ENCODE assay signal across 15 mouse cellular contexts in genomic region chr11:114642184-114642583, GRCm38 (mm10). TPM values are rescaled to one million over a fixed set of nuclear protein-coding genes. Genes with fewer than 3 reads are reported as not detected.
A peak's percentile ranks its signal among the peaks of the same experiment; 100 is the strongest.
DNase-seq lines count a peak whose midpoint lies in the region; ATAC-seq and TF ChIP-seq lines count a peak whose summit lies in the region.
"Had no signal": no experiment of that assay in that cellular context is flagged by ENCODE, and none has a peak within 500 bp of the region (broad histone marks: within the 10 kb centered on the region; RNA-seq: fewer than 3 reads in every experiment).

No protein-coding gene starts in this region.

- WGBS in kidney, embryonic 16.5 days: 62% methylated on average over 12 of the region's 12 CpGs
- 51% methylated on average over 12 of the region's 12 CpGs for WGBS in embryonic facial prominence, embryonic 11.5 days
- 53% methylated on average over 12 of the region's 12 CpGs for WGBS in hindbrain, embryonic 15.5 days
- 61% methylated on average over 12 of the region's 12 CpGs for WGBS in neural tube, embryonic 12.5 days
- 65% methylated on average over 12 of the region's 12 CpGs for WGBS in cerebellum, adult 2 months
- 63% methylated on average over 12 of the region's 12 CpGs for WGBS in stomach, postnatal 0 days

- no peak overlapping the region for H3K9ac ChIP-seq in kidney, embryonic 16.5 days (replicated peaks; ENCODE audit: low read length)
- H3K9ac ChIP-seq in embryonic facial prominence, embryonic 11.5 days (replicated peaks; ENCODE audit: low read length): no peak overlapping the region
- H3K9ac ChIP-seq in hindbrain, embryonic 15.5 days: no peak overlapping the region
- H3K9ac ChIP-seq in neural tube, embryonic 12.5 days: no peak overlapping the region
- H3K9ac ChIP-seq in stomach, postnatal 0 days (ENCODE audit: low read length): no peak overlapping the region
- H3K9ac ChIP-seq: liver, embryonic 15.5 days had no signal

- TF ChIP-seq POLR2A in cerebellum, adult 2 months (IDR thresholded peaks at IDR 0.05; ENCODE audit: borderline replicate concordance, insufficient read depth, low read length): no peak

- DNase-seq in kidney, adult 18-20 months: no peak
- DNase-seq in embryonic facial prominence, embryonic 11.5 days (ENCODE audit: low spot score): peak; percentile 66
- no peak for DNase-seq in cerebellum, adult 2 months
- no peak for DNase-seq in stomach, postnatal 0 days (ENCODE audit: low spot score)
- DNase-seq: B cell, adult 2 months; cerebellum, postnatal 14 days; gastrocnemius, postnatal 10 days had no signal

- 0 out of 2 replicates have a peak, but pooled peaks have one; percentile 49 for ATAC-seq in kidney, embryonic 16.5 days (ENCODE audit: low FRiP score, low TSS enrichment)
- ATAC-seq in embryonic facial prominence, embryonic 11.5 days (replicated peaks; ENCODE audit: insufficient number of reproducible peaks, low FRiP score, low TSS enrichment, low read depth): no peak; the same call in 1 of the 2 replicates
- ATAC-seq in hindbrain, embryonic 15.5 days (ENCODE audit: low FRiP score, low read depth): 0 out of 2 replicates have a peak, but pooled peaks have one; percentile 49
- 0 out of 2 replicates have a peak, but pooled peaks have one; percentile 53 for ATAC-seq in neural tube, embryonic 12.5 days (ENCODE audit: low FRiP score, low read depth)
- ATAC-seq in stomach, postnatal 0 days (ENCODE audit: low FRiP score, low TSS enrichment): no peak
- ATAC-seq in granulocyte monocyte progenitor cell, adult 5-6 weeks (replicated peaks; ENCODE audit: poor library complexity, severe bottlenecking): no peak
- ATAC-seq: intestine, embryonic 16.5 days had no signal

- H3K4me3 ChIP-seq in kidney, embryonic 16.5 days (ENCODE audit: low read length): no peak overlapping the region
- H3K4me3 ChIP-seq in embryonic facial prominence, embryonic 11.5 days (ENCODE audit: low read depth, low read length): no peak overlapping the region
- H3K4me3 ChIP-seq in hindbrain, embryonic 15.5 days: no peak overlapping the region
- no peak overlapping the region for H3K4me3 ChIP-seq in neural tube, embryonic 12.5 days
- H3K4me3 ChIP-seq in cerebellum, adult 2 months (replicated peaks; ENCODE audit: insufficient read depth, low read depth, low read length): no peak overlapping the region
- no peak overlapping the region for H3K4me3 ChIP-seq in stomach, postnatal 0 days (ENCODE audit: low read depth, low read length)
- H3K4me3 ChIP-seq: erythroblast, embryonic 14.5 days; layer of hippocampus, adult 2 months; liver, embryonic 15.5 days had no signal

- no peak overlapping the region for H3K27ac ChIP-seq in kidney, embryonic 16.5 days (ENCODE audit: low read length)
- H3K27ac ChIP-seq in embryonic facial prominence, embryonic 11.5 days (replicated peaks; ENCODE audit: low read depth, low read length): no peak overlapping the region
- no peak overlapping the region for H3K27ac ChIP-seq in hindbrain, embryonic 15.5 days (replicated peaks)
- no peak overlapping the region for H3K27ac ChIP-seq in neural tube, embryonic 12.5 days
- no peak overlapping the region for H3K27ac ChIP-seq in cerebellum, adult 2 months (ENCODE audit: insufficient read depth, low read length)
- no peak overlapping the region for H3K27ac ChIP-seq in stomach, postnatal 0 days (replicated peaks)
- H3K27ac ChIP-seq: layer of hippocampus, adult 2 months; liver, embryonic 15.5 days had no signal

- TF ChIP-seq CTCF in cerebellum, adult 2 months (IDR thresholded peaks at IDR 0.05; ENCODE audit: borderline replicate concordance, insufficient read depth, low read depth, low read length): no peak
- TF ChIP-seq CTCF in stomach, postnatal 0 days (IDR thresholded peaks at IDR 0.05; ENCODE audit: low read depth): no peak

- no peak for TF ChIP-seq EP300 in stomach, postnatal 0 days (optimal IDR thresholded peaks at IDR 0.05)

- H3K27me3 ChIP-seq in kidney, embryonic 16.5 days (ENCODE audit: insufficient read depth, low read length): peaks cover 26% of the 10 kb centered on the region
- H3K27me3 ChIP-seq in embryonic facial prominence, embryonic 11.5 days (ENCODE audit: control insufficient read depth, insufficient read depth, low read length): no peaks in the 10 kb centered on the region
- H3K27me3 ChIP-seq in hindbrain, embryonic 15.5 days: peaks cover 11% of the 10 kb centered on the region
- peaks cover 20% of the 10 kb centered on the region for H3K27me3 ChIP-seq in neural tube, embryonic 12.5 days (replicated peaks)
- H3K27me3 ChIP-seq in cerebellum, adult 2 months (ENCODE audit: control insufficient read depth, insufficient read depth, low read length): no peaks in the 10 kb centered on the region
- no peaks in the 10 kb centered on the region for H3K27me3 ChIP-seq in stomach, postnatal 0 days (ENCODE audit: control insufficient read depth, insufficient read depth, low read length)

- no peak overlapping the region for H3K4me2 ChIP-seq in kidney, embryonic 16.5 days (replicated peaks; ENCODE audit: low read depth, low read length)
- H3K4me2 ChIP-seq in embryonic facial prominence, embryonic 11.5 days (ENCODE audit: low read depth, low read length): no peak overlapping the region; the same call in 1 of the 2 replicates
- no peak overlapping the region for H3K4me2 ChIP-seq in hindbrain, embryonic 15.5 days
- H3K4me2 ChIP-seq in neural tube, embryonic 12.5 days (replicated peaks): no peak overlapping the region
- H3K4me2 ChIP-seq in stomach, postnatal 0 days (replicated peaks; ENCODE audit: low read depth): no peak overlapping the region
- H3K4me2 ChIP-seq: liver, embryonic 15.5 days had no signal

- H3K4me1 ChIP-seq in kidney, embryonic 16.5 days (ENCODE audit: insufficient read depth, low read length): peaks cover 6% of the 10 kb centered on the region; the same call in 1 of the 2 replicates
- peaks cover 6% of the 10 kb centered on the region; the same call in 1 of the 2 replicates for H3K4me1 ChIP-seq in embryonic facial prominence, embryonic 11.5 days (ENCODE audit: control insufficient read depth, insufficient read depth, low read length)
- H3K4me1 ChIP-seq in hindbrain, embryonic 15.5 days (replicated peaks): peaks cover 18% of the 10 kb centered on the region
- peaks cover 15% of the 10 kb centered on the region for H3K4me1 ChIP-seq in neural tube, embryonic 12.5 days
- peaks cover 2% of the 10 kb centered on the region; the same call in 1 of the 2 replicates for H3K4me1 ChIP-seq in cerebellum, adult 2 months (ENCODE audit: control insufficient read depth, insufficient read depth, low read length)
- H3K4me1 ChIP-seq in stomach, postnatal 0 days (replicated peaks; ENCODE audit: control insufficient read depth, insufficient read depth): no peaks in the 10 kb centered on the region
- H3K4me1 ChIP-seq: liver, embryonic 15.5 days had no signal

- no peaks in the 10 kb centered on the region for H3K36me3 ChIP-seq in kidney, embryonic 16.5 days (ENCODE audit: insufficient read depth, low read length)
- no peaks in the 10 kb centered on the region for H3K36me3 ChIP-seq in embryonic facial prominence, embryonic 11.5 days (replicated peaks; ENCODE audit: control insufficient read depth, insufficient read depth, low read depth, low read length)
- no peaks in the 10 kb centered on the region for H3K36me3 ChIP-seq in hindbrain, embryonic 15.5 days
- H3K36me3 ChIP-seq in neural tube, embryonic 12.5 days: no peaks in the 10 kb centered on the region
- H3K36me3 ChIP-seq in stomach, postnatal 0 days (ENCODE audit: control insufficient read depth, insufficient read depth, low read length): no peaks in the 10 kb centered on the region
- H3K36me3 ChIP-seq: liver, embryonic 15.5 days had no signal

- H3K9me3 ChIP-seq in kidney, embryonic 16.5 days (ENCODE audit: low read length): peaks cover 3% of the 10 kb centered on the region; the same call in 1 of the 2 replicates
- H3K9me3 ChIP-seq in embryonic facial prominence, embryonic 11.5 days (replicated peaks; ENCODE audit: control insufficient read depth, low read length): no peaks in the 10 kb centered on the region
- no peaks in the 10 kb centered on the region for H3K9me3 ChIP-seq in hindbrain, embryonic 15.5 days
- 0 out of 2 replicates have a peak, but pooled peaks cover 8% of the 10 kb centered on the region for H3K9me3 ChIP-seq in neural tube, embryonic 12.5 days
- no peaks in the 10 kb centered on the region for H3K9me3 ChIP-seq in stomach, postnatal 0 days (ENCODE audit: control insufficient read depth, low read length)
- H3K9me3 ChIP-seq: liver, embryonic 15.5 days had no signal

RNA-seq across cellular contexts. Expression of gene Rpl38, which starts 26.1 kb away (rescaled TPM):
- polyA plus RNA-seq in kidney, embryonic 16.5 days (2015; fragmentation: Nextera tagmentation; extraction: Ambion mirVana): 802 and 841 TPM in 2 replicates
- polyA plus RNA-seq in embryonic facial prominence, embryonic 11.5 days (2014; fragmentation: Nextera tagmentation; extraction: Ambion mirVana): 888 and 938 TPM in 2 replicates
- 747 and 837 TPM in 2 replicates for polyA plus RNA-seq in hindbrain, embryonic 15.5 days (2015; fragmentation: Nextera tagmentation; extraction: Ambion mirVana)
- polyA plus RNA-seq in neural tube, embryonic 12.5 days (2016; fragmentation: Nextera tagmentation; extraction: Ambion mirVana): 855 and 903 TPM in 2 replicates
- 1,362 and 1,509 TPM in 2 replicates for polyA plus RNA-seq in cerebellum, adult 2 months (2012; rRNA removed)
- polyA plus RNA-seq in stomach, postnatal 0 days (2015; fragmentation: Nextera tagmentation; extraction: Ambion mirVana): 1,058 and 1,265 TPM in 2 replicates
- 2,916 and 3,176 TPM in 2 replicates for total RNA-seq in granulocyte monocyte progenitor cell, adult 5-6 weeks (2014; fragmentation: Nextera tagmentation)
- 2,043 and 3,376 TPM in 2 replicates for total RNA-seq in granulocyte monocyte progenitor cell, adult 5-6 weeks (2017)

RNA-seq across cellular contexts. Expression of gene Ttyh2, which starts 33.0 kb away (rescaled TPM):
- polyA plus RNA-seq in kidney, embryonic 16.5 days (2015; fragmentation: Nextera tagmentation; extraction: Ambion mirVana): 20.4 and 21.5 TPM in 2 replicates
- polyA plus RNA-seq in embryonic facial prominence, embryonic 11.5 days (2014; fragmentation: Nextera tagmentation; extraction: Ambion mirVana): 15.5 and 16.4 TPM in 2 replicates
- 31.6 and 35.1 TPM in 2 replicates for polyA plus RNA-seq in hindbrain, embryonic 15.5 days (2015; fragmentation: Nextera tagmentation; extraction: Ambion mirVana)
- 21.6 and 23.8 TPM in 2 replicates for polyA plus RNA-seq in neural tube, embryonic 12.5 days (2016; fragmentation: Nextera tagmentation; extraction: Ambion mirVana)
- polyA plus RNA-seq in cerebellum, adult 2 months (2012; rRNA removed): 81.2 and 92.5 TPM in 2 replicates
- 12.5 and 14.7 TPM in 2 replicates for polyA plus RNA-seq in stomach, postnatal 0 days (2015; fragmentation: Nextera tagmentation; extraction: Ambion mirVana)
- total RNA-seq in granulocyte monocyte progenitor cell, adult 5-6 weeks (2014; fragmentation: Nextera tagmentation): 6.5 and 8.7 TPM in 2 replicates
- 4.0 and 4.9 TPM in 2 replicates for total RNA-seq in granulocyte monocyte progenitor cell, adult 5-6 weeks (2017)

Comparison
In these comparisons a context has a peak if more than half of its experiments do, and no peak if none do; other contexts are left out.
1. ATAC-seq: peak in kidney, embryonic 16.5 days (single experiment), hindbrain, embryonic 15.5 days (single experiment) and neural tube, embryonic 12.5 days (single experiment); none in embryonic facial prominence, embryonic 11.5 days (single experiment), stomach, postnatal 0 days (single experiment) and granulocyte monocyte progenitor cell, adult 5-6 weeks (single experiment).